Mouse (Mus musculus) heart, postnatal 0 days (tissue): Measurements from ENCODE around the gene Pofut2.

Source experiments
- CTCF ChIP-seq: IDR thresholded peaks from 2 replicates; pipeline ENCODE4 v1.5.1; 2016; ENCODE audit warnings: antibody characterized with exemption, control low read depth, low read depth
- EP300 ChIP-seq: IDR thresholded peaks from 2 replicates; pipeline ENCODE4 v1.6.1; 2016; ENCODE audit warnings: antibody characterized with exemption, low read depth

GRCm38 (mm10) chr10:77272980-77273730, 14.1 kb downstream of the Pofut2 start:
- no peak for TF ChIP-seq EP300
- TF ChIP-seq CTCF: no peak
